Comparison of ENCODE assay signal across 8 mouse cellular contexts in the genomic region with DNA sequence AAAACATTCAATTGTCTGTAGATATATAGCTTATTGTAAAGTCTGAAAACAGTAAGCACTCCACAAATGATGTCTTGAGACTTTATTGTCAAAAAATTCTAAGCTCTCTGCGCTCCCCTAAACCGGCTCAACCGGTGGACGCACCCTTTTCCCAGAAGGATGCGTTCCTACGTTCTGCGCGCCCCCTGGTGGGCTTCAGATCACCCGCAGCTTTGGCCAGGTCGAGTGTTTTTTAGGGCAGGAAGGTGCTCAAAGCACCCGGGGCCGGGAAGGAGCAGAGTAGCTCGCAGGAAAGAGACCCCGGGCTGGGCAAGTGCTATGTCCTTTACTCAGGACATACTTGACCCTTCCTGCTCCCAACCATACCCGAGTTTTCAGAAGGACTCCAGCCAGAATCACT. TPM values are rescaled to one million over a fixed set of nuclear protein-coding genes. Genes with fewer than 3 reads are reported as not detected.
DNase-seq lines count a peak whose midpoint lies in the region; ATAC-seq and TF ChIP-seq lines count a peak whose summit lies in the region.

No protein-coding gene starts in this region.

- H3K9ac ChIP-seq in forebrain, embryonic 14.5 days (ENCODE audit: low read length): peak overlapping the region; percentile 79
- H3K9ac ChIP-seq in liver, postnatal 0 days (replicated peaks): peak overlapping the region; percentile 82
- peak overlapping the region; percentile 61 for H3K9ac ChIP-seq in neural tube, embryonic 12.5 days
- peak overlapping the region; percentile 70 for H3K9ac ChIP-seq in stomach, postnatal 0 days (ENCODE audit: low read length)

- peak; percentile 88 for DNase-seq in cerebellum, adult 11 months
- peak; percentile 92 for DNase-seq in forebrain, embryonic 14.5 days (ENCODE audit: low spot score)
- DNase-seq in heart, postnatal 10 days: peak; percentile 96 to 98
- DNase-seq in layer of hippocampus, adult 11-12 months (ENCODE audit: low spot score): peak; percentile 92
- DNase-seq in liver, postnatal 0 days: peak; percentile 94
- DNase-seq in stomach, postnatal 0 days (ENCODE audit: low spot score): peak; percentile 95

- WGBS in forebrain, embryonic 14.5 days: 1% methylated on average over 15 of the region's 15 CpGs
- 0% methylated on average over 15 of the region's 15 CpGs for WGBS in liver, postnatal 0 days (ENCODE audit: insufficient replicate concordance)
- whole genome bisulfite sequencing in neural tube, embryonic 12.5 days: under 1% methylated on average over 15 of the region's 15 CpGs
- WGBS in stomach, postnatal 0 days: under 1% methylated on average over 15 of the region's 15 CpGs

- H3K4me3 ChIP-seq in E14TG2a.4 (replicated peaks; ENCODE audit: low read length): peak overlapping the region; percentile 91
- peak overlapping the region; percentile 57 for H3K4me3 ChIP-seq in forebrain, embryonic 14.5 days (ENCODE audit: low read depth, low read length)
- H3K4me3 ChIP-seq in liver, postnatal 0 days (ENCODE audit: low read depth, low read length): peak overlapping the region; percentile 63
- peak overlapping the region; percentile 55 for H3K4me3 ChIP-seq in neural tube, embryonic 12.5 days
- peak overlapping the region; percentile 58 for H3K4me3 ChIP-seq in stomach, postnatal 0 days (ENCODE audit: low read depth, low read length)

- H3K27ac ChIP-seq in forebrain, embryonic 14.5 days (ENCODE audit: low read depth, low read length): peak overlapping the region; percentile 81
- peak overlapping the region; percentile 96 for H3K27ac ChIP-seq in liver, postnatal 0 days (ENCODE audit: low read depth)
- no peak overlapping the region for H3K27ac ChIP-seq in neural tube, embryonic 12.5 days
- peak overlapping the region; percentile 90 for H3K27ac ChIP-seq in stomach, postnatal 0 days (replicated peaks)

- no peaks in the 10 kb centered on the region for H3K27me3 ChIP-seq in E14TG2a.4 (ENCODE audit: insufficient read depth, low read length)
- H3K27me3 ChIP-seq in forebrain, embryonic 14.5 days (replicated peaks; ENCODE audit: control insufficient read depth, insufficient read depth, low read length): 0 out of 2 replicates have a peak, but pooled peaks cover 12% of the 10 kb centered on the region
- no peaks in the 10 kb centered on the region for H3K27me3 ChIP-seq in liver, postnatal 0 days (ENCODE audit: insufficient read depth, low read length)
- H3K27me3 ChIP-seq in neural tube, embryonic 12.5 days (replicated peaks): peaks cover 27% of the 10 kb centered on the region
- H3K27me3 ChIP-seq in stomach, postnatal 0 days (ENCODE audit: control insufficient read depth, insufficient read depth, low read length): no peaks in the 10 kb centered on the region

- peak; percentile 72 for ATAC-seq in forebrain, embryonic 14.5 days
- peak; percentile 70 for ATAC-seq in liver, postnatal 0 days
- peak; percentile 74 for ATAC-seq in neural tube, embryonic 12.5 days (ENCODE audit: low FRiP score, low read depth)
- ATAC-seq in stomach, postnatal 0 days (ENCODE audit: low FRiP score, low TSS enrichment): peak; percentile 64

- H3K36me3 ChIP-seq in E14TG2a.4 (ENCODE audit: insufficient read depth, low read length): peaks cover 30% of the 10 kb centered on the region
- no peaks in the 10 kb centered on the region for H3K36me3 ChIP-seq in forebrain, embryonic 14.5 days (ENCODE audit: control insufficient read depth, insufficient read depth, low read length)
- no peaks in the 10 kb centered on the region for H3K36me3 ChIP-seq in liver, postnatal 0 days (replicated peaks; ENCODE audit: insufficient read depth, low read length)
- H3K36me3 ChIP-seq in neural tube, embryonic 12.5 days: no peaks in the 10 kb centered on the region
- no peaks in the 10 kb centered on the region for H3K36me3 ChIP-seq in stomach, postnatal 0 days (ENCODE audit: control insufficient read depth, insufficient read depth, low read length)

- intact Hi-C loops in heart, postnatal 10 days (cut with DNase I): loop anchor here (1.0 kb wide), 1 partner anchor 16 kb away; no protein-coding TSS in a partner anchor

- H3K4me1 ChIP-seq in E14TG2a.4 (replicated peaks; ENCODE audit: low read depth, low read length): peaks cover 81% of the 10 kb centered on the region
- peaks cover 18% of the 10 kb centered on the region for H3K4me1 ChIP-seq in forebrain, embryonic 14.5 days (ENCODE audit: control insufficient read depth, insufficient read depth, low read length)
- peaks cover 37% of the 10 kb centered on the region for H3K4me1 ChIP-seq in liver, postnatal 0 days (ENCODE audit: insufficient read depth)
- H3K4me1 ChIP-seq in neural tube, embryonic 12.5 days: peaks cover 21% of the 10 kb centered on the region
- H3K4me1 ChIP-seq in stomach, postnatal 0 days (replicated peaks; ENCODE audit: control insufficient read depth, insufficient read depth): peaks cover 11% of the 10 kb centered on the region

- peak; percentile 89 for TF ChIP-seq CTCF in E14TG2a.4 (conservative IDR thresholded peaks at IDR 0.05; ENCODE audit: low read length)
- TF ChIP-seq CTCF in liver, postnatal 0 days (IDR thresholded peaks at IDR 0.05; ENCODE audit: low read depth): peak; percentile 95
- TF ChIP-seq CTCF in stomach, postnatal 0 days (IDR thresholded peaks at IDR 0.05; ENCODE audit: low read depth): peak; percentile 88

- TF ChIP-seq EP300 in liver, postnatal 0 days (IDR thresholded peaks at IDR 0.05; ENCODE audit: low read depth): peak; percentile 36; the same call in 1 of the 2 replicates
- peak; percentile 37 for TF ChIP-seq EP300 in stomach, postnatal 0 days (optimal IDR thresholded peaks at IDR 0.05)

- H3K4me2 ChIP-seq in forebrain, embryonic 14.5 days (ENCODE audit: low read length): peak overlapping the region; percentile 96
- peak overlapping the region; percentile 97 for H3K4me2 ChIP-seq in liver, postnatal 0 days (ENCODE audit: low read depth, low read length)
- peak overlapping the region; percentile 89 for H3K4me2 ChIP-seq in neural tube, embryonic 12.5 days (replicated peaks)
- H3K4me2 ChIP-seq in stomach, postnatal 0 days (replicated peaks; ENCODE audit: low read depth): peak overlapping the region; percentile 92

- no peaks in the 10 kb centered on the region for H3K9me3 ChIP-seq in E14TG2a.4 (ENCODE audit: low read length)
- H3K9me3 ChIP-seq in forebrain, embryonic 14.5 days (replicated peaks; ENCODE audit: control insufficient read depth, low read length): no peaks in the 10 kb centered on the region
- no peaks in the 10 kb centered on the region for H3K9me3 ChIP-seq in liver, postnatal 0 days (ENCODE audit: low read length)
- no peaks in the 10 kb centered on the region for H3K9me3 ChIP-seq in neural tube, embryonic 12.5 days
- no peaks in the 10 kb centered on the region for H3K9me3 ChIP-seq in stomach, postnatal 0 days (ENCODE audit: control insufficient read depth, low read length)

RNA-seq across cellular contexts. Expression of gene Hook2, which starts 0.6 kb away (rescaled TPM):
- polyA plus RNA-seq in forebrain, embryonic 14.5 days (2014; fragmentation: Nextera tagmentation; extraction: Ambion mirVana): 13.0 and 20.3 TPM in 2 replicates
- 1 to 10 TPM; 1.8 to 2.3 TPM for total RNA-seq in heart, postnatal 10 days (2021)
- polyA plus RNA-seq in liver, postnatal 0 days (2015; fragmentation: Nextera tagmentation; extraction: Ambion mirVana): 12.0 and 12.2 TPM in 2 replicates
- 17.6 and 18.2 TPM in 2 replicates for polyA plus RNA-seq in neural tube, embryonic 12.5 days (2016; fragmentation: Nextera tagmentation; extraction: Ambion mirVana)
- polyA plus RNA-seq in stomach, postnatal 0 days (2015; fragmentation: Nextera tagmentation; extraction: Ambion mirVana): 28.8 and 30.9 TPM in 2 replicates

RNA-seq across cellular contexts. Expression of gene Junb, which starts 11.3 kb away (rescaled TPM):
- 5.0 and 6.5 TPM in 2 replicates for polyA plus RNA-seq in forebrain, embryonic 14.5 days (2014; fragmentation: Nextera tagmentation; extraction: Ambion mirVana)
- total RNA-seq in heart, postnatal 10 days (2021): 10 to 100 TPM; 12.6 to 12.7 TPM
- 14.2 and 21.9 TPM in 2 replicates for polyA plus RNA-seq in liver, postnatal 0 days (2015; fragmentation: Nextera tagmentation; extraction: Ambion mirVana)
- 9.9 TPM in 2 replicates for polyA plus RNA-seq in neural tube, embryonic 12.5 days (2016; fragmentation: Nextera tagmentation; extraction: Ambion mirVana)
- polyA plus RNA-seq in stomach, postnatal 0 days (2015; fragmentation: Nextera tagmentation; extraction: Ambion mirVana): 88.5 and 95.9 TPM in 2 replicates

RNA-seq across cellular contexts. Expression of gene Rnaseh2a, which starts 20.2 kb away (rescaled TPM):
- polyA plus RNA-seq in forebrain, embryonic 14.5 days (2014; fragmentation: Nextera tagmentation; extraction: Ambion mirVana): 93.3 and 111 TPM in 2 replicates
- 10 to 100 TPM; 53.4 to 55.4 TPM for total RNA-seq in heart, postnatal 10 days (2021)
- polyA plus RNA-seq in liver, postnatal 0 days (2015; fragmentation: Nextera tagmentation; extraction: Ambion mirVana): 67.1 and 70.8 TPM in 2 replicates
- 78.4 and 85.2 TPM in 2 replicates for polyA plus RNA-seq in neural tube, embryonic 12.5 days (2016; fragmentation: Nextera tagmentation; extraction: Ambion mirVana)
- polyA plus RNA-seq in stomach, postnatal 0 days (2015; fragmentation: Nextera tagmentation; extraction: Ambion mirVana): 79.4 and 80.1 TPM in 2 replicates

RNA-seq across cellular contexts. Expression of gene Prdx2, which starts 20.4 kb away (rescaled TPM):
- polyA plus RNA-seq in forebrain, embryonic 14.5 days (2014; fragmentation: Nextera tagmentation; extraction: Ambion mirVana): 1,735 and 2,101 TPM in 2 replicates
- total RNA-seq in heart, postnatal 10 days (2021): 100 to 1,000 TPM; 689 to 769 TPM
- 780 and 831 TPM in 2 replicates for polyA plus RNA-seq in liver, postnatal 0 days (2015; fragmentation: Nextera tagmentation; extraction: Ambion mirVana)
- 1,247 and 1,331 TPM in 2 replicates for polyA plus RNA-seq in neural tube, embryonic 12.5 days (2016; fragmentation: Nextera tagmentation; extraction: Ambion mirVana)
- 370 and 376 TPM in 2 replicates for polyA plus RNA-seq in stomach, postnatal 0 days (2015; fragmentation: Nextera tagmentation; extraction: Ambion mirVana)

RNA-seq across cellular contexts. Expression of gene Gm49661, which starts 20.6 kb away (rescaled TPM):
- not detected in 2 replicates for polyA plus RNA-seq in forebrain, embryonic 14.5 days (2014; fragmentation: Nextera tagmentation; extraction: Ambion mirVana)
- total RNA-seq in heart, postnatal 10 days (2021): 1 to 10 TPM in 1 of 2 experiments, not detected in 1; 1.6 TPM
- 0.89 TPM in 1 of 2 replicates, not detected in the other for polyA plus RNA-seq in liver, postnatal 0 days (2015; fragmentation: Nextera tagmentation; extraction: Ambion mirVana)
- not detected in 2 replicates for polyA plus RNA-seq in neural tube, embryonic 12.5 days (2016; fragmentation: Nextera tagmentation; extraction: Ambion mirVana)
- not detected in 2 replicates for polyA plus RNA-seq in stomach, postnatal 0 days (2015; fragmentation: Nextera tagmentation; extraction: Ambion mirVana)
